Mouse (Mus musculus): ENCODE measurements around the gene Rpl13a.
A peak's percentile ranks its signal among the peaks of the same experiment; 100 is the strongest.
"Not testable (repeated sequence)": the region's sequence is repeated elsewhere in the genome, so short reads cannot be mapped to it uniquely, and the experiment has no call there.

Gene Rpl13a

DNA sequence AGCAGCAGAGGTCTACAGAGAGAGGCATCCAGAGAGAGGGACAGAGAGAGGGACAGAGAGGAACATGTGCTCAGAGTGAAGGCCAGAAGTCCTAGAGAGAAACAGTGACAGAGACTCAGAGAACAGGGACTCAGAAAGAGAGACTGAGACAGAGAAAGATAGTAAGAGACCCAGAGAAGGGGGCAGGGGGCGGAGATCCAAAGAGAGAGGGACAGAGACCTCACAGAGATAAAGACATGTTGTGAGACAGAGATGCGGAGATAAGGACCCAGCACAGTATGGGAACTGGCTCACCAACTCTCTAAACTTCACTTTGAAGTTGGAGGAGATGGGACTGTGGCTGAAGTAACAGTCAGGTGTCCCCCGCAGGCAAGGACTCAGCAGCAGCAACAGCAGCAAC, 6.8 kb upstream of the Rpl13a start:
- no peak for DNase-seq (ENCODE audit: low spot score)

GRCm38 (mm10) chr7:45134544-45135026, 6.0 kb upstream of the Rpl13a start:
- DNase-seq (ENCODE audit: low spot score), result peak; percentile 67

DNA sequence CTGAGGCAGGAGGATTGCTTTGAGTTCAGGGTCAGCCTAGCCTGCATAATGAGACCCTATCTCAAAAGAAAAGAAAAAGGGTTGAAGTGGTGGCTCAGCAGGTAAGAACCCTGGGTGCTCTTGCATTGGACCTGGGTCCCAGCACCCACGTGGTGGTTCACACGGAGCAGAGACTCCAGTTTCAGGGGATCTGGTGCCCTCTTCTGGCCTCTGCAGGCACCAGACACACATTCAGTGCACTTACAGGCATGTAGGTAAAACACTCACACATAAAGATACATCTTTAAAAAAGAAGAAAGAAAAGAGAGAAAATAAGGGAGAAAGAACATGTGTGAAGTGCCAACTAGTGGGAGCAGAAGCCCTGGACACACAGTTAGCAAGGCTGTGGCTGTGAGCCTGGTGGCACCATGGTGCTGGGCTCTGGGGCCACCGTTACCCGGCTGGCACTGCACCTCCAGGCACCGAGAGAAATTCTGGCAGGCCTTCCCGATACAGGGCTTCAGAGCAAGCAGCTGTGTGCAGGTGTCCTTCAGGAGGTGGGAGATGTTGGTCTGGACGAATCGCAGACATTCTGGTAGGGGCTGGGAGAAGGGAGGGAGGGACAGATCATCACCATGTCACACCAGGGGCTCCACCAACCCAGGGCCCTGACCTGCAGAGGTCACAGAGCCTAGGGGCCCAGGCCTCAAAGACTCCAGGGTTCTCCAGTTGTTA, 5.0 kb upstream of the Rpl13a start:
- DNase-seq (ENCODE audit: low spot score), result no peak

DNA sequence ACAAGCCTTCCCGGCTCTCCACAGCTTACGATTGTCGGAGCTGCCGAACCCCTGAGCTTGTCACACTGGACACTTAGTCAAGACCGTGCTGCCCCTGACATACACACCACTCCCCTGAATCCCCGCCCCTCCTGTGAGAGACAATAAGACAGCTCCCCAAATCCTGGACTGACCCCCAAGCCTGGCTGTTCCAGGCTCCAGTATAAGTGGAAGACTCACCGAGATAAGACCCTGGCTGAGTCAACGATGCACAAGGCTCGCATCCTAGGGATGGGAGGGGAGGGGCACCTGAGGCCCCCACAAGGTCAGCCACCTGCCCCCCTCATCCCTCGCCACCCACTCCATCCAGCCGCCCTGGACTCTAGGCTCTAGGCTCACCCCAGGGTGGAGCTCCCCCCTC, 3.3 kb upstream of the Rpl13a start:
- no peak for DNase-seq (ENCODE audit: low spot score)

GRCm38 (mm10) chr7:45129776-45130512, 1.4 kb upstream of the Rpl13a start:
- DNase-seq (ENCODE audit: low spot score), result peak; percentile 34

- DNase-seq (ENCODE audit: low spot score), result peak; percentile 81
These were observed 757 bp upstream of the Rpl13a start for GRCm38 (mm10) chr7:45129318-45129717.

- no peak for DNase-seq (ENCODE audit: low spot score)
These were observed 799 bp downstream of the Rpl13a start for GRCm38 (mm10) chr7:45127700-45128224.

DNA sequence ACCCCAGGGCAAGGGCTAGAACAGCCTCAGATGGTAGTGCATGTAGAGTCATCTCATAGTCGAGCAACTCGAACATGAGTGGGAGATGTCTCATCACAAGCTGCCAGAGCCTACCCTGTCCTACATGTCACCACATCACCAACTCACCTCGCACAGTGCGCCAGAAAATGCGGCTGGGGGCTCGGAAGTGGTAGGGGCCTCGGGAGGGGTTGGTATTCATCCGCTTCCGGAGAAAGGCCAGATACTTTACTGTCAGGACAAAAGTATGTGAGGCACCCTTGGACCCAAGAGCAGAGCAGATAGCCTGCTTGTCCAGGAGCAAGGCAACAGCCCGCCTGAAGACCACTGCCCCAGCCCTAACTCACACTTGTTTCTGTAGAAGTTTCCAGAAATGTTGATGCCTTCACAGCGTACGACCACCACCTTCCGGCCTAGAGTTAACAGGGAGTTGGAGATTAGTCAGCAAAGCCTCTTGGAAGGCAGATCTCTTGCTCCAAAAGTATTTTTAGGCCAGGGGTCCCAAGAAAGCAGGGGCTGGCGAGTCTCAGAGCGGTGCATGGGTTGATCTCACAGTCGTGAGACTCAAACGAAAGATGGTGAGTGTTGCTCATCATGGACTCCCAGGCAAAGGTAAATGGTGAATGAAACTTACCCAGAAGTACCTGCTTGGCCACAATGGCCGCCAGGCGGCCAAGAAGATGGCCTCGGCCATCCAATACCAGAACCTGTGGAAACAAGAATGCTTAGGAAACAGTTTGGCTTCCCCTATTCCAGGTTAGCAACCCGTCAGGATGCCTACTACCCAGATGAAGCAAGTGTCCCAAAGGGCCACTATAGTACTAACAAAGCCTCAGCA, 1.5 kb downstream of the Rpl13a start:
- no peak for DNase-seq (ENCODE audit: low spot score)

DNA sequence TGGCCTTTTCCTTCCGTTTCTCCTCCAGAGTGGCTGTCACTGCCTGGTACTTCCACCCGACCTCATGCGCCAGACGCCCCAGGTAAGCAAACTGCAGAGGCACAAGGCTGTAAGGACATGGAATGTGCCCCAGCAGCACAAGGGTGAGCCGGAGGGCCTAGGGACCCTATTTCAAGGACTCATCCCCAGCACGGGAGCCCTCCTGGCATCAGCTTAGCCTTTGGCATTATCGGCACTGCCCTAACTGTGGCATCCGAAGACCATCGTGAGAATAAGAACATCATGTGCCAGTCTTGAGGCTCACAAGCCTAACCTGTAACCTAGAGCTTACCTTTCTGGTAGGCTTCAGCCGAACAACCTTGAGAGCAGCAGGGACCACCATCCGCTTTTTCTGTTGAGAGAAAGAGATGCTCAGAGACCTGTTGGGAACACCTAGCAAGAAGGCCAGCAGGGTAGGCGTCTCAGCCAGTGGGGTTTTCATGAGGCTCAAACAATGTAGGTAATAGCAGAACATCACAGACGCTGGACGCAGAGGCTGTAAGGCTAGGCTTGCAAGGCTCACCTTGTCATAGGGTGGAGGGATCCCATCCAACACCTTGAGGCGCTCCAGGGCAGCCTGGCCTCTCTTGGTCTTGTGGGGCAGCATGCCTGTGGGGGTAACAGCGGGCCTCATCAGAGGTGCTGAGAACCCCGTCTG, 2.3 kb downstream of the Rpl13a start:
- no peak for DNase-seq (ENCODE audit: low spot score)

DNA sequence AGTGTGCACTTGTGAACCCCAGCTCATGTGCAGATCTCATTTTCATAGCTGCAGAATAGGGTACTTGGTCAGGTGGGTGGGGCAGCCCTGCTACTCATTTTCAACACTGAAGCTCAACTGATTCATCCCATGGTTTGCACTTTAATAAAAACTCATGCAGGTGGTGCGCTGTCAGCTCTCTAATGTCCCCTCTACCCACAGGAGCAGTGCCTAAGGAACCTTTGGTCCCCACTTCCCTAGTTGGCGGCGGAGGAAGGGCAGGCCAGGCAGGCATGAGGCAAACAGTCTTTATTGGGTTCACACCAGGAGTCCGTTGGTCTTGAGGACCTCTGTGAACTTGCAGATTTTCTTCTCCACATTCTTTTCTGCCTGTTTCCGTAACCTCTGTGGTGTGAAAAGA, 2.9 kb downstream of the Rpl13a start:
- not testable (repeated sequence) for DNase-seq (ENCODE audit: low spot score)

DNA sequence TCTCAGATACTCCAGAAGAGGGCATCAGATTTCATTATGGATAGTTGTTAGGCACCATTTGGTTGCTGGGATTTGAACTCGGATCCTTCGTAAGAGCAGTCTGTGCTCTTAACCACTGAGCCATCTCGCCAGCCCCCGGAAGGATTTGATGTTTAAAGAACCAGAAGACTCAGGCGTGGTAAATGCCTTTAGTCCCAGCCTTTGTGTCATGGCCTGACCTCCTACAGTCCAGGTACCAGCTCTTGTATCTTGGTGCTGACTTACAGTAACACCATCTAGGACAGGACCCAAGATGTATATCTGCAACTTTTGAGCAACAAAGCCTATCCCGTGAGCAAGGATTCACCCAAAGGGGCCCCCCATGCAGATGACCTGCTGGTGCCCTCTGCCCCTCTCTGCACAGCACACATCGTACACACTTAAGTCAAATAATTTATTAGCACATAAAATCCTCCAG, 3.4 kb downstream of the Rpl13a start:
- peak; percentile 85 for DNase-seq (ENCODE audit: low spot score)

- peak; percentile 100 for DNase-seq (ENCODE audit: low spot score)
These were observed 4.1 kb downstream of the Rpl13a start, which contains the start of gene Rps11 for GRCm38 (mm10) chr7:45124224-45125143. Rps11 (minus strand) TSS chr7:45124439.

DNA sequence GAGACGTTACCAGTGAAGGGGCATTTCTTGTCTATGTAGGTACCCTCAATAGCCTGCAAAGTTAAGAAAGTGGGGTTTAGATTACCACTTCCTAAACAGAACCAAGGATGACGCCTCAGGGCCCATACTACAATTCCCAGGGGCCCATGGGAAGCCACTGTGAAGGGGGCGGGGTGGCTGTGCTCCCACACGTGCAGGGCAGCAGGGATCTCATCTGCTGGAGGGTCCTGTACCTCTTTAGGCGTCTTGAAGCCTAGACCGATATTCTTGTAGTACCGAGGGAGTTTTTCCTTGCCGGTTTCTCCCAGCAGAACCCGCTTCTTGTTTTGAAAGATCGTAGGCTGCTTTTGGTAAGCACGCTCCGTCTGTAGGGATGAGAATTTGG, 5.4 kb downstream of the Rpl13a start:
- no peak for DNase-seq (ENCODE audit: low spot score)

DNA sequence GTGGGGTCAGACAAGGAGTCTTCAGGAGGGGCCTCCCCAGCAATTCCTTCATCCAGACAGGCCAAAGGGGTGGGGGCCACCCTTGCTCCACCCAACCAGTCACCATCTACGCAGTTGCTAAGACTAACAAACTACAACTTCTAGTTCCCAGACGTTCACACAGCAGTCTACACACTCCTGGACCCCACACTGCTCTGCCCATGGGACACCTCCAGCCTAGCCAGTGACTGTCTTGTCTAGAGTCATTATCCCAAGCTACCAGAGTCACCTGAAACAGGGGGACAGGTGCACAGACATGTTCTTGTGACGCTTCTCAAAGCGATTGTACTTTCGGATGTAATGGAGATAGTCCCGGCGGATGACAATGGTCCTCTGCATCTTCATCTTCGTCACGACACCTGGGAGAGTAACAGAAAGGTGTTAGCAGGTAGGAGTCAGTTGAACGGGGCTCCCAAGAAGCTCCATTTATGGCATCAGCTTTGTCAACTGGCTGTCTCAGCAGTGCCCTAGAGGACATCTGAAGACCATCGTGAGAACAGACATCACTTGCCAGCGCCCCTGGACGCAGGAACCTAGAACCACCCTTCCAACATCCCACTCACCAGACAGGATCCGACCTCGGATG, 5.9 kb downstream of the Rpl13a start:
- no peak for DNase-seq (ENCODE audit: low spot score)

GRCm38 (mm10) chr7:45121966-45122365, 6.6 kb downstream of the Rpl13a start:
- no peak for DNase-seq (ENCODE audit: low spot score)

- no peak for DNase-seq (ENCODE audit: low spot score)
These were observed 7.2 kb downstream of the Rpl13a start for GRCm38 (mm10) chr7:45121404-45121803.

DNA sequence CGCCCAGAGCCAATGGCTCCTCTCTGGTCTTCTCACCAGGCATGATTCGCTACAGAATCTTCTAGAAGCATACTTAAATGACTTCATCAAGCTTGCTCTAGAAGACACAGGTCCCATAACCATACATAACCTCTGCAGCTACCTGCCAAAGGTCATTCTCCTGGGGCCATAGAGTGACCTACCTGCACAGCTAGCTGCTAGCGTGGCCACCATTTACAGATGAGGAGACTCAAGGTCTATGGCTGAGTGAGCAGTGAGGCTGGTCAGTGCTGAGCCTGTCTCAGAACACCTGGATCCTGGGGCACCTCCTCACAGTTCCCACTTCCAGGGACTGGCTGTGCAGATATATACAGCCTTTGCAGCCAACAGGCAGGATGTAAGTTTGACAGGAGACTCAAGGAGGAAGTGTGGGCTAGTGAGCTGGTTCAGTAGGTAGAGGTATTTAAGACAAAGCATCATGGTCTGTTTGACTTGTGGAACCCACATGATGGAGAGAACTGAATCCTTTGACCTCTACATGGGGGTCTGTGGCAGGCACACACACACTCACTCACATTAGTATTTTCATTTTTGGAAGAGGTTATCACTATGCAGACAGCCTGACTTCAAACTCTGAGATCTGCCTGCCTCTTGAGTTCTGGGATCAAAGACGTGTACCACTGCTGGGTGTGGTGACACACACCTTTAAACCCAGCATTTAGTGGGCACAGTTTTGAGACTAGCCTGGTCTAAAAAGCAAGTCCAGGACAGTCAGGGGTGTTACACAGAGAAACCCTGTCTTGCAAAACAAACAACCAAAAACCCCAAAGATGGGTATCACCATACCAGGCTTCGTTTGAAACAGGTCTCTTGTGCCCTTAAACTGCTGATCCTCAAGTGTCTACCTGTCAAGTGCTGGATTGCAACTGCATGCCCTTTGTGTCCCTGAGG, 8.5 kb downstream of the Rpl13a start:
- DNase-seq (ENCODE audit: low spot score), result no peak

- DNase-seq (ENCODE audit: low spot score), result no peak
These were observed 10.2 kb downstream of the Rpl13a start for GRCm38 (mm10) chr7:45118336-45118735.

DNA sequence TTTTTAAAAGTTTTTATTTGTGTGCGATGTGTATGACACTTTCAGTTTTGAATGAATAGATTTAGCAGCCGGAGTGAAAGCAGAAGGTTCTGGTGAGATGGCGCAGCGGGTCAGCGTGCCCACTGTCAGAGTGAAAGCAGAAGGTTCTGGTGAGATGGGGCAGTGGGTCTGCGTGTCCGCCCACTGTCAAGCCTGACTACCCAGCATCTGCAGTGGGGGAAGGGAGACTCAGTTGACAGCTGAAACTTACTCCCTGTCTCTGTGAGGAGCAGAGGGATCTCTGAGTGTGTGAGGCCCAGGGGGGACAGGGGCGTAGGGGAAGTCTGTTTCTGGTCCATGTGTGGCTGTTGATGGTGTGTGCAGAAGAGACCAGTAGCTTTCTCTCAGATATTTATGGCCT, 11.0 kb downstream of the Rpl13a start:
- DNase-seq (ENCODE audit: low spot score), result no peak
